Mouse (Mus musculus) c-Kit-positive CD71-positive TER-119-positive erythroid progenitor cells, embryonic 14.5 days (primary cell): ENCODE data around the gene Ppp1r27.
"Not testable (repeated sequence)": the region's sequence is repeated elsewhere in the genome, so short reads cannot be mapped to it uniquely, and the experiment has no call there.

Experiments
- DNase-seq: peaks from one replicate; pipeline ENCODE4 v3.0.0-alpha.2; 2013; ENCODE audit warnings: low spot score

Ppp1r27 gene

DNA sequence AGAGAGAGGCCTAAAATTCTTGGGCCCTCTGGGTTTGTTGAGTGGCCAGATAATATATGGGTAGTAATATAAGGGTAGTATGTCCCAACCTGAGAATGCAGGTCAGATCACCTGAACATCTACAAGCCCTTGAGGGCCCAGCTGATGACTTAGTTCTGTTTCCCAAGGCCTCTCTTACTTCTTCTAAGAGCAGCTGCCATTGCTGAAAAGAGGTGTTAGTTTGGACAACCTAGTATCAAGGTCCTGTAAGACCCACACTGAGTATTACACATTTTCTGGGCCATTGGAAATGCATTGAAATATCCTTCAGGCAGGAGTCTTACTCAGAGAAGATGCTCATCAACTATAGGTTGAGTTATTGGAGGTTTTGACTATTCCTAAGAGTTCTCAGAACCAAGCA lies 25.0 kb upstream of the Ppp1r27 start:
- no peak for DNase-seq

- DNase-seq, result no peak
Observed at GRCm38 (mm10) chr11:120575046-120575445, 24.1 kb upstream of the Ppp1r27 start.

GRCm38 (mm10) chr11:120574278-120574600 lies 23.3 kb upstream of the Ppp1r27 start:
- DNase-seq, result no peak

GRCm38 (mm10) chr11:120573585-120574277 lies 22.8 kb upstream of the Ppp1r27 start:
- DNase-seq, result no peak

DNA sequence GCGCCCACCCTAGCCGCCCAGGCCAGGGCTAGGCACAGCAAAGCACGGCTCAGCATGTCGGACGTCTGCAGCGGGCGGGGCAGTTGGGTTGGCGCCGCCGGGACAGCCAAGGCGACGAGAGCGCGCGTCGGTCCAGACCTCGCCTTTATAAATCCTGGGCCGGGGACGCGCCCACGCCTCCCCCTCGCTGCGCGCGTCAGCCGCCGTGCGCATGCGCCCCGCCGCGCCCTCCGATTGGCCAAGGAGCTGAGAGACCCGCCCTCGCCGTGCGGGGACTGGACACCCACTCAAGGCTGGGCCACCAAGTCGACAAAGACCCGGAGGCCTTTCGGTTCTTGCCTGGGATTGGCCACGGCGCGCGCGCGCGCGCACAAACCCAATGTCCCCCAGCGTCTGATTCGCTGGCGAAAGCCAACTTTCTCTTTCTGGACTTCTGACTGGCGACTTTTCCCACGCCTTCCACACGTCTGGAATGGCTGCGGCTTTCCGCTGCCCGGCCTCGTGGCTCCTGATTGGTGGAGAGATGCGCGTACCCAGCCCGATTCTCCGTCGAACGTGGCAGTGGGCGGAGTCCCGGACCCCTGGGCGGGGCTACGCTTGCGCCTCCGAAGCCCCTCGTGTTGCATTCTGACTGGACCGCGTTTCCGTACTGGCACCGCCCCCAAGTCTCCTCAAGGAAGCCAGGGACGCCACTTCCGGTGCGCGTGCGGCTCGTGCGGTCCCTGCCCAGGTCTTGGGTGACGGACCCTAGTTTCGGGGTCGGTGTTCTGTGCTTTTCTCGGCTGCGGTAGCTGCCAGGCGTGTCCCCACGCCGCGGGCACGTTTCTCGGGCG lies 22.0 kb upstream of the Ppp1r27 start, which contains the start of gene P4hb:
P4hb (minus strand) TSS at position 502 of the 833 bp plus-strand sequence.
- peak; percentile 98 for DNase-seq

DNA sequence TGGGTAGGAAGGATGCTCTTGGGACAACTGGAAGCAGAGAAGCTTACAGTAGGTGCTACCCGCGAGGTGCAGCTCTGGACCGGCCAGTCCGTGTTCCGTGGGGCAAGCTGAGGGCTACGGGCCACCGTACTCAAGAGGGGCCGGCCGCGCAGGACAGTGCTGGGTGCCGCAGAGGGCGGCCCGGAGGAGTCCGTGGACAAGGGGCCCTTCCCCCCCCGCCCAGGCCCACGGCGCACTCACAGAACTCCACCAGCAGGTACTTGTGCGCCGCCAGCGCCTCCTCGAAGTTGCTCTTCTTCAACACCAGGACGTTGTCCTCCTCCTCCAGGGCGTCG lies 21.5 kb upstream of the Ppp1r27 start:
- no peak for DNase-seq

- DNase-seq, result no peak
Observed at GRCm38 (mm10) chr11:120571754-120572416, 21.0 kb upstream of the Ppp1r27 start.

DNA sequence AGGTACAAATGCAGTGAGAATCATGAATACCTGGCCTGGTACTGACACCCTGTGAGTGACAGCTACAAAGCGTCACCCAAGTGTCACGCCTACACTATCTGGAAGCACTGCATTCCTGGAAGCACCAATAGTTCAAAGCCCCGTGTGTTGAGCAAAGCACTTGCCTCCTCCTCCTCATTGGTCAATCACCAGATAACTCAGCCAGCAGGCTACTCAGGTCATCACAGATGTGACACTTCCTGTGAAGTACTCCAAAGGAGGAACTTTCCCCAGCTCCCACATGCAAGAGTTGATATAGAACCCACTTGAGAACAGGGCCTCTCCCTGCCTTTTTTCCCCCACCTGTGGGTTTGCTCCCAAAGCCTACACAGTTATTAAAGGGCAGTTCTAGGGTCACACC lies 20.2 kb upstream of the Ppp1r27 start:
- no peak for DNase-seq

- DNase-seq, result no peak
Observed at GRCm38 (mm10) chr11:120568324-120568723, 17.4 kb upstream of the Ppp1r27 start.

DNA sequence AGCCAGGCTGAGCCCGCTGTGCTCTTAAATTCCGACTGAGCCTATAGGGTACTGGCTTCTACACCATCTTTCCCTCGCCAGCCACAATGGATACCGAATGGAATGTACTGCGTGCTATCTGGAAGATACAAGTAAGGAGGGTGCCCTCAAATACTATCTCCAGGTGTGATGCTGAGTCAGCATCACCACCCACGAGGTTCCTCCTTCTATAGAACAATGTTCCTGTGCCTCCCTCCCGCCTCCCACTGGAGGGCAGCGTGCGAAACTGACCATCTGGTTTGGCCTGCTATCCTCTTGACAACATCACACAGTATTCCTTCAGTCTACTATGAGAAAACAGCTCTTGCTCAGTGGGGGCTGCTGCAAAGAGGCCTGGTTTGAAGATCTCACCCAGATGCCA lies 14.2 kb upstream of the Ppp1r27 start:
- DNase-seq, result no peak

GRCm38 (mm10) chr11:120562949-120563348 lies 12.0 kb upstream of the Ppp1r27 start:
- no peak for DNase-seq

- no peak for DNase-seq
Observed at GRCm38 (mm10) chr11:120560952-120561728, 10.2 kb upstream of the Ppp1r27 start.

GRCm38 (mm10) chr11:120558843-120559242 lies 7.9 kb upstream of the Ppp1r27 start:
- DNase-seq, result not testable (repeated sequence)

DNA sequence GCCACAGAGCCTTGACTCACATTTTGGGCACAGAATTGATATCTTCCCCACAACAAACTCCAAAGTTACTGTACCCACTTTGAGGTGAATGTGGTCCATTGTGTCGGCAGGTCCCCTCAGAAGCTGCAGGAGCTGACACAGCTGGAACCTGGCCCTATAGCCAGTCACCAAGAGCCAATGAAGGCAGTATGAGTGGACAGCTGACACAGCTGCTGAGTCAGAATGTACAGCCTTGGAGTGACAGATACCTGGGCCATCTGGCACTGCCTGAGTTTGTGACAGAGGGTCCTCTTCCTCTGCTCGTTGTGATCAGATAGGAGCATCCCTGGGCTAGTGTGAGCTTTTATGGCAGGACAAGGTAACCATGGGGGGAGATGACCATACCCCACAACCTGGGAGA lies 4.3 kb upstream of the Ppp1r27 start:
- no peak for DNase-seq

- DNase-seq, result no peak
Observed at GRCm38 (mm10) chr11:120554834-120555233, 3.9 kb upstream of the Ppp1r27 start.

DNA sequence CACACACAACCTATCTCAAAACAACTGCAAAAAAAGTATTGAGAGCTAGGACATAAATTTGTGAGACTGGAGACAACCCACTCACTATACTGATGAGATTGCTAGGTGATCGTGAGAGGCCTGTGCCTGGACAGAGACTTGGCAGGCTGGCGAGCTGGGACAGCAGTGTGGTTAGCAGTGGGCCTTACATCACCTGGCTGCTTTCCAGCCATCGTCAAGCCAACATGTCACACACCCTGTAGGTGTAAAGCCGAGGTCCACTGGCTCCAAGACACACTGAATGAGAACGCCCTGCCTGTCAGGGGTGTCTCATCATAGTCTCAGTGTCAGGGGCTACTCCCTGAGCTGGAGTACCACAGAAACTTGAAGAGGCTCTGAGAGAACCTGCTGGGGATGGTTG lies 1.8 kb upstream of the Ppp1r27 start:
- DNase-seq, result no peak

DNA sequence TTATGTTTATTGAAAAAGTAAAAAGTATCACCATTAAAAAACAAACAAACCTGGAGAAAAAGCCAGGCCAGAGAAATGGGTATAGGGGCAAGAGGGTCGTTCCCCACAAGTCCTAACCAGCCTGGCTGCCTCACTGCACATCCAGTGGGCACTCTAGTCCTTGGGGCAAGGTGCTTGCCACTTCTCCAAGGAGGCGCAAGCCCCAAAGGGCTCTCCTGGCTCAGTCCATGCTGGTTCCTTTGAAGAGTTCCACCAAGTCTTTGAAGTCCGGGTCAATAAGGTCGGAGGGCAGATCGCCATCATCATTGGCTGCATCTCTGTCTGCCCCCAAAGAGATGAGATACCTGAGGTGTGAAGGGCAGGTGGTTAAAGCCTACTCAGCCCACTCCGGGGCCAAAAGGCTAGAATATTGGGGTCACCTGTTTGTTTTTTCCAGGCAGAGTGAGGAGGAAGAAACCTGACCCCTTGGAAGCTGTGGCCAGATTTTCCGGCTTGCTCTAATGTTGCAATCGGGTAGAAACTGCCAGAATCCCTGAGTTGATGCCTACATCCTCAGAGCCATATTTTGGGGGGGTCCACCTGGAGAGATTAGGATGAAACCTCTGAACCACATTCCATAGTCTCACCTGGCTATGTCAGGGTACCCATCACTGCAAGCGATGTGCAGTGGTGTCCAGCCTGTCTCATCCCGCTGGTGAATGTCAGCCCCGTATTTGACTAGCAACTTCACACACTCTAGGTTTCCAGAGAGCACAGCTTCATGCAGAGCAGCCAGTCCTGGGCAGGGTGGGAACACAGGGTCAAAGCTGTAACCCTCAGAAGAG lies 734 bp downstream of the Ppp1r27 start:
- DNase-seq, result no peak

DNA sequence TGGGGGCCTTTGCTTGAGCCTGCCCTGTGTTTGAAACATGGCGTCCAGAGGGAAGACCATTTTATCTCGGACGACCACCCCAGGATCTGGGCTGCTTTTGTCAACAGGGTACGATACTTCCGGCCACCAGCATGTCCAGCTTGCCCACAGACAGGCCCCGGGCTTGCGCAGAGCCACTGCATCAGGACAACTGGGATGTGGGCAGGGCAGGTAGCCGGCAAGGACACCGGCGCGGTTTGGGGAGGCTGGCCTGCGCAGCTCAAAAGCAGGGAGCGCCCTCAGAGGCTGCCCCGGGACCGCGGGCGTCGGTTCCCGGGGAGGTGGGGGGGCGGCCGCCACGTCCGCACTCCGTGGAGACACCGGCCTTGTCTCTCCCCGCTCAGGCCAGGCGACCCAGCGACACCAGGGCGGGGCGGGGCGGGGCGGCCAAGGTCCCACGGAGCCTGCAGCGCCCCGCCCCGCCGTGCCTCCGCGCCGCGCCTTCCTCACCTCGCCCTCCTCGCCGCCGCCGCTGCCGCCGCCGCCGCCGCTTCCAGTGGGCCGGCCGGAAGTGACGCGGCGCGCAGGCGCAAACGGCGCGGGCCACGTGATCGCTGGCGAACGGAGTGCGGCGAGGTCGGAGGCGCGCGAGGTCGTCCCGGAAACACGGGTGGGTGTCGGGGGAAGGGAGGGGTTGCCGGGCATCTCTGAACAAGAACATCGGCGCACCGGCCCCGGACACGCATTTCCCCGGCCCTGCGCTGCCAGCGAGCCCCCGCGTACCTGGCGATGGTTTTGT lies 1.6 kb downstream of the Ppp1r27 start, which contains the start of gene Mcrip1:
Mcrip1 (minus strand) TSS at position 560 of the 778 bp plus-strand sequence.
- DNase-seq, result peak; percentile 87

DNA sequence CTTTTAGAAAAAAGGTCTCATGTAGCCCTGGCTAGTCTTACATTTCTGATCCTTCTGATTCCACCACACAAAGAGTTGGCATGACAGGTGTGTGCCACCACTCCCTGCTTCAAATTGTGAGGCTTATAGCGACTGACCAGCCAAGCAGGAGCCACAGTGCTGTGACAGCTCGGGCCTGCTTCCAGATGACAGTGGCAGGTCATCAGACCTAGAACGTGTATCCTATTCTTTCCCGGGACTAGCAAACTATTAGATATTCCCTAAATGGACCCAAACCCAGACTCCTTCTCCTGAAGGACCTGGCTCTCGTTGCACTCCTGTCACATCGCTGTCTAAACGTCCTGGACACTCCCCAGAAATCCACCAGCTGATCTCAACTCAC lies 2.2 kb downstream of the Ppp1r27 start:
- peak; percentile 16 for DNase-seq

- no peak for DNase-seq
Observed at GRCm38 (mm10) chr11:120548214-120548613, 2.7 kb downstream of the Ppp1r27 start.

- DNase-seq, result no peak
Observed at GRCm38 (mm10) chr11:120547469-120547868, 3.5 kb downstream of the Ppp1r27 start.
